Mouse (Mus musculus) kidney, adult 8-10 months (tissue): Measurements from ENCODE around the gene Dgcr2.

Experiments used
- DNase-seq, 2 experiments: peaks; one replicate each; pipeline ENCODE4 v3.0.0; 2022

Dgcr2 gene

GRCm38 (mm10) chr16:17896091-17896490 is 2.3 kb downstream of the Dgcr2 start:
- no peak for DNase-seq

GRCm38 (mm10) chr16:17893923-17894322 is 4.4 kb downstream of the Dgcr2 start, which contains the start of gene Tssk1:
TSS of gene Tssk1 (plus strand) at chr16:17894223.
- no peak for DNase-seq

- peak; percentile 90 to 91 for DNase-seq
These were observed 5.8 kb downstream of the Dgcr2 start for GRCm38 (mm10) chr16:17892606-17893005.

DNA sequence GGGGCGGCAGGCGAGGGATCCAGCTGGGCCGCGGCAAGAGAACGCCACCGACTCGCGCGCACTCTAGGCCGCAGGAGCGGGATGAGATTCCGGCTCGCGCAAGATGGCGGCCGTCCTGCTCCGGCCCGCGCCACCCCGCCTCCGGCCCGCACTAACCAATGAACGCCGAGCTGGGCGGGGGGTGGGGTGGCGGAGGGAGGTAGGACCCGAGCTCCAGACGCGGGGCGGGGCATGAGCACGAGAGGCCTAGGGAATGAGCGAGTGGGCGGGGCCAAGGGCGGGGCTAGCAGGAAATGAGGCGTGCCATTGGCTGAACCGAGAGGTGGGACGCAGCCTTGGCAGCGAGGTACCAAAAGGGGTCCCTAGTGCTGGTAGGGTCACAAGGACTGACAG is 6.8 kb downstream of the Dgcr2 start, which contains the start of gene Gm20518:
TSS of gene Gm20518 (minus strand) at position 105 of the 393 bp plus-strand sequence.
- peak; percentile 98 to 99 for DNase-seq

GRCm38 (mm10) chr16:17890917-17891566 is 7.3 kb downstream of the Dgcr2 start:
- DNase-seq, result peak; percentile 90 to 91

- no peak for DNase-seq
These were observed 8.0 kb downstream of the Dgcr2 start for GRCm38 (mm10) chr16:17890342-17890727.

DNA sequence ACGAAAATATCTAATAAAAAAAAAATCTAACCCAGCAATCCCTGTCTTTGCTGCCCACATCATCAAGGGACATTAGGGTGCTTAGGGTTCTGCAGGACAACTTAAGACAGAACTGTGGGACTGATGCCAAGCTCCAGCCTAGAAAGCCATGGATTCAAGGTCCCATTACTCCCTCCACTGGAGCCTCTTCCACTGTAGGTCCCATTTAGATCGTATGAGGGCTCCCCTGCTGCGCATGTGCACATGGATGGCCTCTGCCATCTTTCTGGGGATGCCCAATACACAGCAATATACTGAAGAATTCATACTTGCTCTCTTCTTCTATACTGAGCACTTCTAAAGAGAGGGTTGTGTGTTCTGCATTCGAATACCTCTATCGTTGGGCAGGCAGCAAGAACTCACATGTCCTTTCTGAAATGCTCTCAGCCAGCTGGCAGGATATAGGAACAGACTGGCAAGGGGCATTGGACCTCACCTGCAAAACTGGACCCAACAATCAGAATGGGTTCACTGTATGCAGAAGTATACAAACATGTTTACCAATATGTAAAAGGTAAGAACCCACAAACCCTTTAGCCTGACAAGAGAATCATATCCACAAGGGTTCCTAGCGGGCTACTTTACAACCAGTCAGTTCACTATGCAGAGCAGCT is 8.5 kb downstream of the Dgcr2 start:
- DNase-seq, result no peak

GRCm38 (mm10) chr16:17884116-17884515 is 14.2 kb downstream of the Dgcr2 start:
- DNase-seq, result no peak

GRCm38 (mm10) chr16:17882196-17882595 is 16.2 kb downstream of the Dgcr2 start:
- DNase-seq, result peak in 1 of 2 experiments; percentile 22

- no peak for DNase-seq
These were observed 18.8 kb downstream of the Dgcr2 start for GRCm38 (mm10) chr16:17879571-17879970.

DNA sequence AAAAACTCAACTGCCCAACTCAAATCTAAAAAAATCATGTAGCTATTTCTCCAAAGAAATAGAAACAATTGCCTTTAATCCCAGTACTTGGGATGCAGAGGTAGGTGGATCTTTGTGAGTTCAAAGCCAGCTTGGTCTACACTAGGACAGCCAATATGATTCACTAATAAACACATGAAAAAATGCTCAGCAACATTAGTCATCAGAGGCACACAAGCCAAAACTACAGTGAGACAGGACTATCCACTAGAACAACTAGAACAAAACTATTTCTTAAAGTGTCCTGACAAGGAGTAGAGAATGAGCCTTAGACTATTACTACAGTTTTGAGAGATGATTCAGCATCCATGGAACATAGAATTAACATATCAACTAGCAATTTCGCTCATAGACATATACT is 22.3 kb downstream of the Dgcr2 start:
- no peak for DNase-seq

GRCm38 (mm10) chr16:17875174-17875573 is 23.2 kb downstream of the Dgcr2 start:
- DNase-seq, result no peak

DNA sequence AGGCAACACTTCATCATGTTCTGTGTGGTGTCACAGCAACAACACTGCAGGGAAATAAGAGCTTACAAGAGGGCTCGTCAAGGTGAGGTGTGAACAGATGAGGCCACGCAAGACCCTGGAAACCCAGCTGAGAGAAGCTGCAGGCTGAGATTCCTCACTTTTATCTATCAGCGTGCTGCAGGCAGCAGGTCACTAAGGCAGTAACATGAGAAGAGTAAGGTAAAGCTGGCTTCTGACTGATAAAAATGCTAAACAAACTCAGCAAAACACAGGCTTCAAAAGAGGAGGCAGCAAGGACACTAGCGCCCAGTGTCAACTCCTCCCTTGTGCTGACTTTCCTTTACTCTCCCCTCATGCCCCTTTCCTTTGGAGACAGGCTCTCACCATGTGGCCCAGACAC is 25.4 kb downstream of the Dgcr2 start:
- DNase-seq, result no peak

- no peak for DNase-seq
These were observed 27.1 kb downstream of the Dgcr2 start for GRCm38 (mm10) chr16:17871248-17871647.

GRCm38 (mm10) chr16:17865770-17866169 is 32.6 kb downstream of the Dgcr2 start:
- DNase-seq, result peak; percentile 31 to 46

DNA sequence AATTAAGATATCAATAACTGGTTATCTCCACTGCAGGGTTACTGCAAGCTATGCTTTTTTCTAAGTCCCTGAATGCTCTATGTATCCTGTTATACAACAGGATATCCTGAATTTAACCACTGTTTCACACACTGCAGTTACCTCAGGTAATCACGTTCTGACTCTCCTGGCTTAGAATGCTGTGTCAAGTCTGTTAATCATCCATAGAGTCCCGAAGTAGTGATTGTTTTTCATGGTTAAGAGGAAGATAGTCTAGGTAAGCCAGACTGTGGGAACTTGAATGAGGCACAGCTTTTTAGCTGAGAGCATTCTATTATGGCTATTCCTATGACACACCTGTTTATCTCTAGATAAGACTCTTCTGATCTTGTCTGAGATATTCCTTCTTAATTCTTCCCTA is 33.1 kb downstream of the Dgcr2 start:
- DNase-seq, result peak in 1 of 2 experiments; percentile 58

- no peak for DNase-seq
These were observed 39.8 kb downstream of the Dgcr2 start for GRCm38 (mm10) chr16:17858592-17858991.

- DNase-seq, result no peak
These were observed 41.2 kb downstream of the Dgcr2 start for GRCm38 (mm10) chr16:17857157-17857556.

- DNase-seq, result no peak
These were observed 45.1 kb downstream of the Dgcr2 start for GRCm38 (mm10) chr16:17853263-17853662.

DNA sequence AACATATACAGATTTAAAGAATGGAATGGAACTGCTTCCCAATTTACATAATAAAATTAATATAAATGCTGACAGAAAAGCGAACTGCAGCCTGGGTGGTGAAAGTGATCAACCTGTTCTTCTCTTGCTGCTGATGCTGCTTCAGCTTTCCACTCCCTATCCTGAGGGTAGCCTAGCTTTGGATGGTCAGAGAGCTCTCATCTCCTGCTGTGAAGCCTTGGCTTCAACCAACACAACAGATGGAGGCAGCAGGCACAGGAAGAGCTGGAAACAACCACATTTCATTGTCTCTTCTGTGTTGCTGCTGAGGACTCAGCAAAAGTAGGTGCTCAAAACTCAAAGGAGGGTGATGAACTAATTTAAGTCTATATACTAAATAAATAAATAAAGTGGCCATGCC is 46.5 kb downstream of the Dgcr2 start:
- DNase-seq, result no peak

DNA sequence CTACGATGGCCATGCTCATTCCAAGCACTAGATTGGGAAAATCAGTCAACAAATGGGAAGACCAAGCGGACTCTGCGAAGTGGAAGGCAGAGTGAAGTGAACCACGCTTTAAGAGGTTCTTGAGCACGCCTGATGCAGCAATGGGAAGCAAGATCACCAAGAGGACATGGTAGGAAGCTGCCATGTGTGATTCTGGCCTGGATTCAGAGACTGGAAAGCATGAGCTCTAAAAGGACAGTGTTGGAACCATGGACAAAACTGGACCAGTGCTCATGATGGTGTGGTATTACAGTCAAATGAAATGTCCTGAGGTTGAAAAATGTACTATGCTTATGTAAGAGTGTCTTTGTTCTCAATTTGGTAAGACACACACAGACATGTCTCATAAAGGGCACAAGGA is 47.0 kb downstream of the Dgcr2 start:
- no peak for DNase-seq

GRCm38 (mm10) chr16:17849486-17849885 is 48.9 kb downstream of the Dgcr2 start:
- DNase-seq, result no peak

GRCm38 (mm10) chr16:17848928-17849327 is 49.4 kb downstream of the Dgcr2 start:
- DNase-seq, result no peak

DNA sequence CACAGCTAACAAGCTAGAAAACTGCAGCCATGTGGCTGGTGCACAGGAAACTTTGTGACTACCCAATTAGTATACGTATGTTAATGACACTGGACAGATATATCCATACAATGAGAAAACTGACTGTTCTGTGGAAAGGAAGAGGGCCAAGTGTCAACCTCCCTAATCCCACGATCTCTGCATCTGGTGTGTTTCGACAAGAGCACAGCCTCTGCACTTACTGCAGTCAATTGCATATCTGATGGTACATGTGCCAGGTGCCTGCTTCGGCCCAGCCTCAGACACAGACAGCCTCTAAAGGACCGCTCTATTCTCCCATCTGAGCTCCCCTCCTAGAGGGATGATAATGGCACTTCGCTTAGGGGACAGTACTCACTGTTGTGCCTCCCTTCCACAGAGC is 49.9 kb downstream of the Dgcr2 start:
- no peak for DNase-seq
